Mouse (Mus musculus) lung, embryonic 16.5 days (tissue): ENCODE measurements around the gene Fam76a. TPM values are rescaled to one million over a fixed set of nuclear protein-coding genes. Genes with fewer than 3 reads are reported as not detected.

ENCODE experiments used
- ATAC-seq: fragments of 200-750 bp; cut with Nextera tagmentation; 2 replicates; pipeline ENCODE4 v1.8.0; 2017; ENCODE audit warnings: low read depth, mild to moderate bottlenecking, moderate library complexity
- H3K27ac ChIP-seq: fragments of 300-500 bp; sonication (generic); 2 replicates; pipeline ENCODE4 v1.5.1; 2014; ENCODE audit warnings: mild to moderate bottlenecking, control low read depth, low read length
- H3K27me3 ChIP-seq: fragments of 300-500 bp; sonication (generic); 2 replicates; pipeline ENCODE4 v1.6.1; 2014; ENCODE audit warnings: low read depth, low read length, mixed read lengths; ENCODE audit not compliant: control insufficient read depth, insufficient read depth
- H3K36me3 ChIP-seq: fragments of 300-500 bp; sonication (generic); 2 replicates; pipeline ENCODE4 v1.6.1; 2014; ENCODE audit warnings: low read length; ENCODE audit not compliant: control insufficient read depth, insufficient read depth
- H3K4me1 ChIP-seq: fragments of 300-500 bp; sonication (generic); replicated peaks from 2 replicates; pipeline ENCODE4 v1.6.1; 2014; ENCODE audit warnings: low read length, mixed read lengths; ENCODE audit not compliant: control insufficient read depth, insufficient read depth
- H3K4me2 ChIP-seq: fragments of 300-500 bp; sonication (generic); 2 replicates; pipeline ENCODE4 v1.6.1; 2014; ENCODE audit warnings: low read depth, low read length, control low read depth
- H3K4me3 ChIP-seq: fragments of 300-500 bp; sonication (generic); 2 replicates; pipeline ENCODE4 v1.5.1; 2014; ENCODE audit warnings: mild to moderate bottlenecking, low read length, control low read depth
- H3K9ac ChIP-seq: fragments of 300-500 bp; sonication (generic); 2 replicates; pipeline ENCODE4 v1.6.1; 2014; ENCODE audit warnings: low read length, control low read depth
- H3K9me3 ChIP-seq: fragments of 300-500 bp; sonication (generic); 2 replicates; pipeline ENCODE4 v1.6.1; 2016; ENCODE audit warnings: low read length; ENCODE audit not compliant: control insufficient read depth
- WGBS: fragments of 180-500 bp; shearing (Covaris S2); extraction: QIAGEN DNeasy Blood & Tissue Kit; methylation state at CpG from one replicate; pipeline ENCODE4 v1.1.7; 2014; 5-methylcytosine and 5-hydroxymethylcytosine counted together
- polyA plus RNA-seq: library from polyadenylated mRNA; unstranded; fragments of >200 nt; fragmentation: Nextera tagmentation; extraction: Ambion mirVana; gene quantifications from 2 replicates; pipeline ENCODE4 v1.2.1, GENCODE M21; 2015

The Fam76a gene
- 42.9 and 44.5 TPM in 2 replicates for polyA plus RNA-seq

DNA sequence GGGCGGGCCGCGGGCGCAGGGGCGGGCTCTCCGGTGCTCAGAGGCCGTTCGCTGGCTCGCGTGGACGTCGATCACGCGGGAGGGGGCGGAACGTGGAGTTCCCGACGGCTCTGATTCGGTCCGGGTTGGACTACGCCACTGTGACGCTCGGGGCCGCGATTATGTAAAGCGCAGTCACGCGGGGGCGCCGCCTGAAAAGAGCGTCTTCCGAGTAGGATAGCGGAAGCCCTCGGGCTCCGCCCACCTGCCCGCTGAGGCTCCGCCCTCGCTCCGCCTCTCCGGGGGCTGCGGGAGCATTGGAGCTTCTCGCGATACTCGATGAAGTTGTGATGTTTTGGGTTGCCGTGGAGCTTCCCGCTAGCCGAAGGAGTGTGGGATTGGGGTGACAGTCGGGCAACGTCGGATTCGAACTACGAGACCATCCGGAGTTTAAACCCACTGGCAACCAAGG is at the start of gene Fam76a:
Fam76a (minus strand) TSS at position 1 of the 451 bp plus-strand sequence.
- Histone ChIP-seq H3K27ac (peak within 1 kb of the TSS; percentile 76), H3K9me3 (no peaks in the 10 kb centered on the region), H3K36me3 (0 out of 2 replicates have a peak, but pooled peaks cover 3% of the 10 kb centered on the region), H3K9ac (peak within 1 kb of the TSS; percentile 86), H3K4me3 (peak within 1 kb of the TSS; percentile 85), H3K4me1 (peaks cover 10% of the 10 kb centered on the region), H3K4me2 (peak within 1 kb of the TSS; percentile 91), H3K27me3 (no peaks in the 10 kb centered on the region)
- ATAC-seq: peak; percentile 99
- WGBS: under 1% methylated on average over 51 of the region's 53 CpGs

DNA sequence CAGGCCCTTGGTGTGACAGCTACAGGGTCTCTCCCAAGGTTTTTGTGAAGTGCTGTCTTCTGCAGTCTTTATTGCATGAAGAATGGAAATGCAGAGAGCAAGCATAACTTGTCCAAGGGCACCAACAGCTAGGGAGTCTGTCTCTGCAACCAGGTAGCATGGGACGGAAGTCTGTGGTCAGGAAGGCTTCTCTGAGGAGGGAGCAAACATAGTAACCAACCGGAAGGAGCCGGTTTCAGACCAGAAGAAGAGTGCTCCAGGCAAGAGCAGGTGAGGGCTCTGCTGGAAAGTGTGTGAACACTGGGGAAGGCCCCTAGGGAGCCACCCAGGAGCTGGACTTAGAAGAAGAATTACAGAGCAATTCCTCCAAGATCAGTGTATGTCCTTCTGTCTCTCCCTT is 49.7 kb upstream of the Fam76a start:
- Histone ChIP-seq H3K4me1 (peaks cover 25% of the 10 kb centered on the region), H3K4me3 (no peak overlapping the region), H3K4me2 (no peak overlapping the region), H3K9me3 (no peaks in the 10 kb centered on the region), H3K27ac (no peak overlapping the region), H3K36me3 (no peaks in the 10 kb centered on the region), H3K27me3 (no peaks in the 10 kb centered on the region), H3K9ac (no peak overlapping the region)
- WGBS: 51% methylated on average over 3 of the region's 3 CpGs
- ATAC-seq: no peak

DNA sequence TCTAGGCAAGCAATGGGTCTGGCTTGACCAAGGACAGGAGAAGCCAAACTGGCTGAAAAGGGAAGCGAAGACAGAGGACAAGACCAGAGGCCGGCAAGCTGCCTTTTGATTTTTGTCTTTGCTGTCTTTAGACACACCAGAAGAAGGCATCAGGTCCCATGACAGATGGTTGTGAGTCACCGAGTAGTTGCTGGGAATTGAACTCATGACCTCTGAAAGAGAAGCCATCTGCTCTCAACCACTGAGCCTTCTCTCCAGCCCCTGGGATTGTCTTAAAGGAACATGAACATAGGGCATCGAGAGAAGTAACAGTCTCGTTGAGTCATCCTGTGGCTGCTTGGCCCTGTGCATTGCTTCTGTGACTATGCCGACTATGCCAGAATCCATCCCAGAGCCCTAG is 49.2 kb upstream of the Fam76a start:
- no peak overlapping the region for H3K4me2 ChIP-seq
- H3K4me1 ChIP-seq: peaks cover 25% of the 10 kb centered on the region
- no peaks in the 10 kb centered on the region for H3K27me3 ChIP-seq
- H3K4me3 ChIP-seq: no peak overlapping the region
- ATAC-seq: no peak
- H3K9me3 ChIP-seq: no peaks in the 10 kb centered on the region
- 63% methylated on average over 6 of the region's 6 CpGs for WGBS
- no peaks in the 10 kb centered on the region for H3K36me3 ChIP-seq
- no peak overlapping the region for H3K9ac ChIP-seq
- no peak overlapping the region for H3K27ac ChIP-seq

DNA sequence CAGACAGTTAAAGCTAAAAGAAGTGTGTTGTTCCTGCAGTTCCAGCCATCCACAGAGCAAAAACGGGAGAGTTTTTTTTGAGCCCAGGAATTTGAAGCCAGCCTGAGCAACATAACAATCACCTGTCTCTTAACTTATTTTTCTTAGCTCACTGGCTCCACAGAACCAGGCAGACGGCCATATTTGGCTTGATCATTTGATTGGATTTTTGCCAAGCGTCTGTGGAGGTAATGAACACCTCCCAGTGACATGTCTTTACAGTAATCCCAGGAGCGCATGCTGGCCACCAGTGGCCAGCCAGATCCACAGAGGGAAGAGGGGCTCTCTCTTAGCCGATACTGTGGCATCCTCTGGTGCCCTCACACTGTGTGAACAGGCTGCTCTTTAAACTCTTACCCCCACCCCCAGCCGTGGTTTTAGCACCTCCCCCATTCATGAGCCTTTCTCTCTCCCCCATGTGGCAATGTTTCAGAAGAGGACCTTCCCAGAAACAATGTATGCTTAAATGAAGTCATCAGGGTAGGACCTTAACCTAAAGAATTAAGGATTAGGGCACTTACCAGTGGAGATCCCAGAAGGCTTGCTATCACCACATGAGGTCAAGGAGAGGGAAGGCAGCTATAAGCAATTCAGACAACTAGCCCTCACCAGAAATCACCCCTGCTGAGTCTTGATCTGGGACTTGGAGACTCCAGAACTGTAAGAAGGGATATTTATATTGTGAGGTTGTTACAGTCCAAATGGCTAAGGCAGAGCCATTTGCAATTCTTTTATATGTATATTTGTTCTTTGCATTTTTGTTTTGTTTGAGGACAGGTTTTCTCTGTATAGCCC is 46.0 kb upstream of the Fam76a start:
- Histone ChIP-seq H3K9ac (no peak overlapping the region), H3K36me3 (no peaks in the 10 kb centered on the region), H3K27ac (no peak overlapping the region), H3K4me3 (no peak overlapping the region), H3K4me2 (no peak overlapping the region), H3K9me3 (no peaks in the 10 kb centered on the region), H3K27me3 (no peaks in the 10 kb centered on the region), H3K4me1 (peaks cover 3% of the 10 kb centered on the region)
- ATAC-seq: no peak
- 35% methylated on average over 6 of the region's 6 CpGs for WGBS

DNA sequence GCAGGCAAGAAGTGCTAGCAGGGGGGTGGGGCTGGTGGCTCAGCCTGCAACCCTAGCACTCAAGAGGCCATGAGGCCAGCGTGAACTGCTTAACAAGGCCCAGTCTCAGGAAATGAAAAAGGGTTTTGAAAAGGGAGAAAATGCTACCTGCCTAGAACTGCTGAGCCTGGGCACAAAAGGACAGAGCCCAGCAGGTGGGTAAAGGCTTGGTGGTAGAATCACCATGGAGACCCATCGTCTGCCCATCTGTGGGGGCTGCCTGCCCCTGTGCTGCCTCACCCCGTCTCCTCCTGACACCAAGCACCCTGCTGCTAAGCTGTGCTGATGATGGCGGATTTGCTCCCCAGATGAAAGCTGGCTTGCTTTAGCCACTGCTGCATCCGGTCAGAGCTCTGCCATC is 42.1 kb upstream of the Fam76a start:
- 56% methylated on average over 5 of the region's 5 CpGs for WGBS

DNA sequence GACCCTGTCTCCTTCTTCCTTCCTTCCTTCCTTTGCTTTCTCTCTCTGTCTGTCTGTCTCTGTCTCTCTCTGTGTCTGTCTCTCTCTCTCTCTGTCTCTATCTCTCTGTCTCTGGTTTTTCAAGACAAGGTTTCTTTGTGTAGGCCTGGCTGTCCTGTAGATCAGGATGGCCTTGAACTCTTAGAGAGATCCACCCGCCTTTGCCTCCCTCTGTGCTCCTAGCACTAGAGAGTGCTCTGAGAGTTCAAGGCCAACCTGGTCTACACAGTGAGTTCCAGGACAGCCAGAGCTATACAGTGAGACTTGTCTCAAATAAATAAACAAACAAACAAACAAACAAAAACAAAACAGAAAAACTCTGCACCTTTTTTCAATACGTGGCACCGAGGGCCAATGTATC is 41.7 kb upstream of the Fam76a start:
- 51% methylated on average over 3 of the region's 3 CpGs for WGBS
- H3K4me1 ChIP-seq: peaks cover 24% of the 10 kb centered on the region
- no peaks in the 10 kb centered on the region for H3K9me3 ChIP-seq
- no peak overlapping the region for H3K4me2 ChIP-seq
- H3K9ac ChIP-seq: no peak overlapping the region
- ATAC-seq: no peak
- H3K4me3 ChIP-seq: no peak overlapping the region
- H3K27me3 ChIP-seq: no peaks in the 10 kb centered on the region
- H3K27ac ChIP-seq: no peak overlapping the region
- H3K36me3 ChIP-seq: no peaks in the 10 kb centered on the region

More for the DNA sequence above, 42.1 kb upstream of the Fam76a start:
- H3K4me2 ChIP-seq: no peak overlapping the region
- no peaks in the 10 kb centered on the region for H3K9me3 ChIP-seq
- H3K27me3 ChIP-seq: no peaks in the 10 kb centered on the region
- no peak overlapping the region for H3K4me3 ChIP-seq
- ATAC-seq: no peak
- no peaks in the 10 kb centered on the region for H3K36me3 ChIP-seq
- no peak overlapping the region for H3K27ac ChIP-seq
- H3K4me1 ChIP-seq: peaks cover 20% of the 10 kb centered on the region
- no peak overlapping the region for H3K9ac ChIP-seq

DNA sequence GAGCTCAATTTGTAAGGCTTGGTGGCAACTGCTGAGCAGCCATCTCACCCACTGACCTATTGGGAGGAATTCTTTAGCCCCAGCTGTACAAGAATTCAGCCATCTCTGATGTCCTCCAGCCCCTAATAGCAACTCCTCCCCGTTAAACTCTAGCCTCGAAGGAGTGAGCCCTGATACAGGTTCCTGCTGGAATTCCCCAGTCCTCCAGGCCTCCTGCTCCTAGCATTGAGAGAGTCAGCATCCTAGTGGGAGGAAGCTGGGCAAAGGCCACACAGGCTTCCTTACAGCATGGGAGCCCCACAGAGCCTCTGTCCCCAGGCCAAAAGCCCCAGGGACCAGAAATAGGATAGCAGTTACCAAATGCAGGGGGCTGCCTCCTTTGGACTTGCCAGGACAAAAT is 41.1 kb upstream of the Fam76a start:
- H3K9ac ChIP-seq: no peak overlapping the region
- no peaks in the 10 kb centered on the region for H3K27me3 ChIP-seq
- H3K9me3 ChIP-seq: no peaks in the 10 kb centered on the region
- H3K27ac ChIP-seq: no peak overlapping the region
- WGBS: 40% methylated on average over 2 of the region's 2 CpGs
- H3K4me3 ChIP-seq: no peak overlapping the region
- no peaks in the 10 kb centered on the region for H3K36me3 ChIP-seq
- peaks cover 30% of the 10 kb centered on the region for H3K4me1 ChIP-seq
- no peak overlapping the region for H3K4me2 ChIP-seq
- ATAC-seq: no peak

DNA sequence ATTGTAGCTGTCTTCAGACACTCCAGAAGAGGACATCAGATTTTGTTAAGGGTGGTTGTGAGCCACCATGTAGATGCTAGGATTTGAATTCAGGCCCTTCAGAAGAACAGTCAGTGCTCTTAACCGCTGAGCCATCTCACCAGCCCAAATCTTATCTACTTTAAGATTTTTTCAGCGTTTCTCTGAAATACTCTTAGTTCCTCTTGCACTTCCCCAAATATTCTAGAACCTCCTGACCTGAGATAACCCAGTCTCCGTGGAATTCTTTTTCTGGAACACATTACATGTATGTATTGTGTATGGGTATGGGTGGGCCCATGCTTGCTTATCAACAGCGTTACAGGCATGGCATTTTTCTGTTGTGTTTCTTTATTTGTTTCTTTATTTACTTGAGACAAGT is 40.3 kb upstream of the Fam76a start:
- no peaks in the 10 kb centered on the region for H3K36me3 ChIP-seq
- H3K4me1 ChIP-seq: peaks cover 31% of the 10 kb centered on the region
- H3K9me3 ChIP-seq: no peaks in the 10 kb centered on the region
- no peak overlapping the region for H3K4me3 ChIP-seq
- no peak for ATAC-seq
- no peak overlapping the region for H3K4me2 ChIP-seq
- no peaks in the 10 kb centered on the region for H3K27me3 ChIP-seq
- no peak overlapping the region for H3K9ac ChIP-seq
- WGBS: 80% methylated on average over 4 of the region's 4 CpGs
- H3K27ac ChIP-seq: no peak overlapping the region

DNA sequence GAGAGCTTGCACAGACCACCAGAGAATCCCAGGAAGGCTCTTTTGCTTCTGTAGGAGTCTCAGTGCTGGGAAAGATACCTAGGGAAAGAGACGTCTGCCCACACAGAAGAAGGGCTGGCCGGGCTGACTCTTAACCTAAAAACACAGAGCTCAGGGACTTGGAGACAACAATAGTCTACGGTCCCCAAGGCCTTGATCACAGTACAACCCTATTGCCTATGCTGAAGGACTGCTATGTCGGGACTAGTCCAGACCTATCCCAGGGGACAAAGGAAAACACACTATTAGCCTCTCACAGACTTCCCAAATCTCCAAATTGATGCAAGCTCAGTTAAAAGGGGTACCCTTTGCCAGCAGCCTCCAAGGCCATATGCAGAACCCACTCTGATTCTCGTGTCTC is 39.5 kb upstream of the Fam76a start:
- Histone ChIP-seq H3K9me3 (no peaks in the 10 kb centered on the region), H3K27me3 (no peaks in the 10 kb centered on the region), H3K4me2 (no peak overlapping the region), H3K4me3 (no peak overlapping the region), H3K27ac (no peak overlapping the region), H3K36me3 (no peaks in the 10 kb centered on the region), H3K4me1 (peaks cover 31% of the 10 kb centered on the region), H3K9ac (no peak overlapping the region)
- 83% methylated on average over 5 of the region's 5 CpGs for WGBS
- ATAC-seq: no peak
